Mouse (Mus musculus): ENCODE data around the gene Thbd.

The Thbd gene

DNA sequence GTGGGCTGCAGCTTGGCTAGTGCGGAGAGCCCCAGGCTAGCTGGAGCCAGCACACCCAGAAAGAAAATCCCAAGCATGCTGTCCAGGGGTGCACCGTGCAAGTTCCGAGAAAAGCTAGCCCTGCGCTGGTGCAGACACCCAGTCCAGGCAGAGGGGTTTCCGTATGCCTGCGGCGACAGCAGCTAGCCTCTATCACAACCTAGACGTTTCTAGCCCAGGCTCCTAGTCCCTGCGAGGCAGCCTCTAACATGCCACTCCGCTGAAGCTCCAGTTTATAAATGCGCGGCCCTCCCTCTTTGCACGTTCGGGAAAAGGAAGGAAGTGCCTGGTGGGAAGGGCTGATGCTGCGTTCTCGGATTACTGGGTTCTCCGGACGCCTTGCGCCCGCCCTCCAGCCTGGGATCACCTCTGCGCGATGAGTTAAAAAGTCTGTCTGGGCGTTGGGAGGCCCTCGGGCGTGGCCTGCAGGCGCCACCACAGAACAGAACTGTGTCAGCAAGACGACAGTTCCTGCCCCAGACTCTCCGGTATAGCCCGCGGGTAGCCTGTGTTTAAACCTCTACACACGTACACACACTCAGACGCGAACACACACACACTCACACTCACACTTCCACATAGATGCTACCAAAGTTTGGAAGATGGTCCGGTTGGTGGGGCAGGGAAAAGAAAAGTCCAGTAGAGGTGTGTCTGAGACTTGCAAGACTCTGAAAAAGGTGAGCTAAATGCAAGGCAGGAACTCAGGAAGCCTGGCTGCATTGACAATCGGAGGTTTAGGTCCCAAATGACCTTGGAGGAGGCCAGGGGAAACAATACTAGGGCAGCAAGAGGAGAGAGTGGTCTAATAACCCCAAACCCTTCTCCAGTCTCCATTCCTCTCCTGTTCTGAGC lies at the start of gene Thbd:
Gene Thbd, minus strand, starts transcription at position 319 of the 891 bp plus-strand sequence.
- DNase-seq (ENCODE audit: low read depth in 2 of 2, low spot score in 2 of 2), result no peak

- DNase-seq (ENCODE audit: low read depth in 2 of 2, low spot score in 2 of 2), result no peak
Measured at GRCm38 (mm10) chr2:148455341-148455740, 47.4 kb upstream of the Thbd start.

DNA sequence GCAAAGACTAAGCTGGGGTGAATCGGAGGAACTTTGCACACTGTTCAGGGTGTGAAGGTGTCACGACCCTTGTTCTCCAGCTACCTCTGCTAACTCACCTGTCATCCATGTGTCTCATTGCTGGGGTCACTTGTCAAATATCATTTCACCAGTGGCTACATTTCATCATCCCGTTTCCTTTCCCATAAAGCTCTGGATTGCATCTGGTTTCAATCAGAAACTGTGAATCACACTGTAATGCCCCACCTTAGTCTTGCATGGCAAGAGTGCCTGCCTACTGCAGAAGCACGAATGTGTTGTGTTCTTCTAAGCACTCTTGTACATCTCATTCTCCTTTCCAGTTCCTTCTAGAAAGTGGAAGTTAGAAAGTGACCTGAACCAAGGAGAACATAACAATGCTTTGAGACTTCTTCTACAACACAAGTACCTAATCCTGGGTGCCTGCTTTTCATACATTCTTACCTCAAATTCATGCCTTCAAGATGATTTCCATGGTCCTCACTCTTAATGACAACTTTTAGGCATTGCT lies 46.1 kb upstream of the Thbd start:
- DNase-seq (ENCODE audit: low read depth in 2 of 2, low spot score in 2 of 2), result no peak

DNA sequence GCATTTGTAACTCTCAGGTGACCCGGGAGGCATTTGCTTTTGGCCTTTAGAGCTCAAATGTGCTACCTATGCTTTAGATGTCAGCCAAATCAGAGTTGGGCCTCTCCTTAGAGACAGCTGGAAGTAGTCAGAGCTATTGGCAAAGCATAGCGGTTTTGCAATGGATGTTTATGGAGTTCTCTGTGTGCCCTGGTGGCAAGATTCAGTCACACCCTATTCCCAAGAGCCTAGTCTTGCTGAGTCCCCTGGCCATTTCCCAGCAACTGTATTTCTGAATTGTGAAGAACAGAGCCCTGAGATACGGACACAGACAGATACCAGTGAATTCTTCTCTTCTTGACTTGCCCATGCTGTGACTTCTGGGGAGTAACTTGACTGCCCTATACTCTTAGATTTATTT lies 45.1 kb upstream of the Thbd start:
- DNase-seq (ENCODE audit: low read depth in 2 of 2, low spot score in 2 of 2), result no peak

DNA sequence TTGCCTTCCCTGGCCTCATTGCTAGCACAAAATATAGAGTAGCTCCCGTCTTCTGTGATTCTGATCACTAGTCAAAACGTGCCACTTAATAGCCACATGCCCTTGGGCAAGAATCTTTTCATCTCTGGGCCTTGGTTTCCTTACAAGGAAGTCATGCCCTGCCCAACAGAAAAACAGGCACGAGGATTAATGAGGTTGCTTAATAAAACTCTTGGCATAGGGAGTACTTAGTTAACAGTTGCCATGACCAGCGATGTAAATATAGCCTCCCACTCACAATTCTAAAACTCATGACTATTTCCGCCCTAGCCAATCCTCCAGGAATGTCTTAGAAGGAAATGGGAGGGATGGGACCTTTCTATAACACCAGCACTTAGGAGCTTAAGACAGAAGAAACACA lies 43.5 kb upstream of the Thbd start:
- DNase-seq (ENCODE audit: low read depth in 2 of 2, low spot score in 2 of 2), result no peak

- no peak for DNase-seq (ENCODE audit: low read depth in 2 of 2, low spot score in 2 of 2)
Measured at GRCm38 (mm10) chr2:148450616-148451015, 42.6 kb upstream of the Thbd start.

DNA sequence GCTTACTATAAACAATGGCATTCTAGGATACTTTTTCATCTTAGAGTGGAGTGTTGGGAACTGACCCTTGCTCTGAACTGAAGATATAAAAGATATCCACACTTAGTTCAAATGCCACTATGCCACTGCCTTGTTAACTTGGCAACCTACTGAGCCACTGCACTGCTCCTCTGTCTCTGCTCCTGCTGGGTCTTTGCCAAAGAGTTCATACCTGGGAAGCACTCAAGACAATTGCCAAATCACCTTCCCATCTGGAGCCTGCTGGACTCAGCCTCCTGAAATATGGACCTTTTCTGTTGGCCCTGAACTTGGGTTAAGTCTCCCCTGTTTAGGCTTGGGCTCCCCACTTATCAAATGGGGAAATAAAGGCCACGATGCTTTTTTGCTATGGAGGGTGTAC lies 41.7 kb upstream of the Thbd start:
- no peak for DNase-seq (ENCODE audit: low read depth in 2 of 2, low spot score in 2 of 2)

- DNase-seq (ENCODE audit: low read depth in 2 of 2, low spot score in 2 of 2), result no peak
Measured at GRCm38 (mm10) chr2:148446446-148446845, 38.5 kb upstream of the Thbd start.

- DNase-seq (ENCODE audit: low read depth in 2 of 2, low spot score in 2 of 2), result no peak
Measured at GRCm38 (mm10) chr2:148445616-148446015, 37.6 kb upstream of the Thbd start.

DNA sequence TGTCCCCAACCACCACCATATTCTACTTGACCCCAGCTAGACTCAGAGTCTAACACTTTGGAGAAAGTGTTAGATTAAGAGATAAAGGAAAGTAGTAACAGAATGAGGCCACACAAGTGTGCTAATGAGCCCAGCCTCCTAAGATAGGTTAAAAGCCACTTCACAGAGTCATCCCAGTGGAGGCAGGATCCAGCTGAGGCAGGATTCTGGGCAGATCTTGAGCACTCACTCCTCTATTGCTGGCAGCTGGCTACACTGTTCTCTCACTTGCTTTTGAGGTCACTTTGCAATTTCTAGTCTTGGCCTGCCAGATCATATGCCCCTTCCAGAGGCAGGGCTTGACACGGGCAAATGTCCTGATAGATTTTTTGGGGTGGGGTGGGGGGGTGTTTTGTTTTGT lies 36.5 kb upstream of the Thbd start:
- no peak for DNase-seq (ENCODE audit: low read depth in 2 of 2, low spot score in 2 of 2)

DNA sequence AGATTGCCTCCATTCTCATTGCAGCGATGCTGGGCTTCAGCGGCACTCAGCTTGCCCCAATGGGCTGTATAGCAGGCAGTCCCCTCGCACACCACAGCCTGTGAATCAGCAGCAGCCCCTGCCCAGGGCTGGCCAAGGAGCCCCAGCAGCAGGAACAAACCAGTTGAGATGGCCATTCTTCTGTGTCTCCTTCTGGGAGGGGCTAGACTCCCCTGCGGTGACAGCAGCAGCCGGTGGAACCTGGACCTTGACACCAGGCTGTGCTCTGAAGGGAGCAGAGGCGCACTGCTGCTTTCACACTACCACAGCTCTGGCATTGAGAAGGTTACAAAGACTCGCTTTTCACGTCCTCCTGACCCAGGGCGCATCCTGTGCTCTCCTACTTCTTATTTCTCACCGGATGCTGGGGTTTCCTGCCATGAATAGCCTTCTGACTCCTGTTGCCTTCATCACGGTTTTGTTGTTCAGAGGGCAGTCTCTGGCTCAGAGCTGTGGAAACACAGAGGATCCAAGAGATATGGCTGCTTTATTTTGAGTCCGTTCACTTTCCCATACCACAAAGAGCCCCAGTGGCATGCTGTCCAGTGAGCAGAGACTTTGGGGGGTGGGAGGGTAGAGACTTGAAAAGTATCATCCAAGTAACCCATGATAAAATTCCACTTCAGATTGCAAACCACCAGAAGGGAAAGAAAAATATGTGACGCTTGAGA lies 35.4 kb upstream of the Thbd start, which contains the start of gene Cd93:
Gene Cd93, minus strand, starts transcription at position 315 of the 710 bp plus-strand sequence.
- DNase-seq (ENCODE audit: low read depth in 2 of 2, low spot score in 2 of 2), result no peak

GRCm38 (mm10) chr2:148442710-148443109 lies 34.7 kb upstream of the Thbd start:
- no peak for DNase-seq (ENCODE audit: low read depth in 2 of 2, low spot score in 2 of 2)

- DNase-seq (ENCODE audit: low read depth in 2 of 2, low spot score in 2 of 2), result no peak
Measured at GRCm38 (mm10) chr2:148442172-148442571, 34.2 kb upstream of the Thbd start.

- no peak for DNase-seq (ENCODE audit: low read depth in 2 of 2, low spot score in 2 of 2)
Measured at GRCm38 (mm10) chr2:148441421-148441820, 33.4 kb upstream of the Thbd start.

DNA sequence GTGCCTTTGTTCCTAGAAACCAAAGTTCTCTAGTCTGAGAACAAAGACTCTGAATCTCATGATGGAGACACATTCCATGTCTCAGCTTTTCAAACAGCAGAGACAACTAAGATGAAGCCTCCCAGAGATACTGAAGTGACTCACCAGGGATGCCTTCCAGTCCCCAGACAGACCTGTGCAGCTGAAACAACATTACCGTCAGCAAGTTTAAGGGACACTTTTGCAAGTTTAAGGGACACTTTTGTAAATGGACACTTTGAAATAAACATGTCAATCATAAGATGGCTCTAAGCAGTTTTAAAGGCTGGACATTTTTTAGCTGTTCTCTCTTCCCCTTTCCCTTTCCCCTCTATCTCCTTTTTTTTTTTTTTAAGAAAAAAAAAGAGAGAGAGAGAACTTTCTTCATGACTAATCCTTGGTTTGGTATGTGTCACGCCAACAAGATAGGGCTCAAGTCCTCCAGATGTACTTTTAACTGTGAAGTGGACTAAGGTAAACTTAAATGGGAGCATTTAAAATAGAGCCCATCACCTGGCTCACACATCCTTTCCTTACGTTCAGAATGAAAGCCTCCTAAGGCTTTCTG lies 31.8 kb upstream of the Thbd start:
- DNase-seq (ENCODE audit: low read depth in 2 of 2, low spot score in 2 of 2), result no peak

GRCm38 (mm10) chr2:148436285-148436684 lies 28.3 kb upstream of the Thbd start:
- DNase-seq (ENCODE audit: low read depth in 2 of 2, low spot score in 2 of 2), result no peak

DNA sequence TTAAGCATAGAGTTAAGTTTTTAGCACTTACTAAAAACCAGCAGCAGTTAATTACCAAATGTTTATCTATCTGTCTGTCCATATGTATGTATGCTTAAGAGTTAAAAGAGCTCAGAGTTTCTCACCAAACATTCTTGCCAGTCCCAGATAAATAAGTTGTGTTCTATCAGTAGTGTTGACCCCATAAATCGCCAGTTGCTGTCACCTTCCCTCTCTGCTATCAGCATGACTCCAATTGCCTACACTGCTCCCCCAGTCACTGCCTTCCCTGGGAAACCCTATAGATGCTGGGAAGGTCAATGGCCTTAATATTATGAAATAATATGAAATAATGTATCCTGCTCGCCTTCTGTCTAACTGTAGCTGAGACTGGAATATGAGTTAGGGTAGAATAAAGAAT lies 24.4 kb upstream of the Thbd start:
- no peak for DNase-seq (ENCODE audit: low read depth in 2 of 2, low spot score in 2 of 2)

- no peak for DNase-seq (ENCODE audit: low read depth in 2 of 2, low spot score in 2 of 2)
Measured at GRCm38 (mm10) chr2:148430941-148431340, 23.0 kb upstream of the Thbd start.

- no peak for DNase-seq (ENCODE audit: low read depth in 2 of 2, low spot score in 2 of 2)
Measured at GRCm38 (mm10) chr2:148429001-148429505, 21.1 kb upstream of the Thbd start.

- DNase-seq (ENCODE audit: low read depth in 2 of 2, low spot score in 2 of 2), result no peak
Measured at GRCm38 (mm10) chr2:148428523-148428922, 20.5 kb upstream of the Thbd start.

DNA sequence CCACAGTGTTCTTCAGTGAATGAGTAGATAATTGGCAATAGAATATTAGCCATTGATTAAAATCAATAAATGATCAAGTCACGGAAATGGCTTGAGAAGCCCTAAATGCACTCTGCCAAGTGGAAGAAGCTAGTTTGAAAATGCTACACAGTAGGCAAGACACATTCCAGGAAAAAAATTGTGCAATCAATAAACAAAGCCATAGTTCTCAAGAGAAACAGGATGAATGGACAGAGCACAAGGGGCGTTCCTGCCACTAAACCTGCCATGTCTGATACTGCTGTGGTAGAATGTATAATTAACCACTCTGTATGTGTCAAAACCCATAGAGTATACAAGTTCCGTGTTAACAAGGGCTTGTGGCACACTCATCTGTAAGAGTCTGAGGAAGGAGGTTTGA lies 19.6 kb upstream of the Thbd start:
- no peak for DNase-seq (ENCODE audit: low read depth in 2 of 2, low spot score in 2 of 2)
